12 mouse cellular contexts compared by ENCODE assay signal in the genomic region with DNA sequence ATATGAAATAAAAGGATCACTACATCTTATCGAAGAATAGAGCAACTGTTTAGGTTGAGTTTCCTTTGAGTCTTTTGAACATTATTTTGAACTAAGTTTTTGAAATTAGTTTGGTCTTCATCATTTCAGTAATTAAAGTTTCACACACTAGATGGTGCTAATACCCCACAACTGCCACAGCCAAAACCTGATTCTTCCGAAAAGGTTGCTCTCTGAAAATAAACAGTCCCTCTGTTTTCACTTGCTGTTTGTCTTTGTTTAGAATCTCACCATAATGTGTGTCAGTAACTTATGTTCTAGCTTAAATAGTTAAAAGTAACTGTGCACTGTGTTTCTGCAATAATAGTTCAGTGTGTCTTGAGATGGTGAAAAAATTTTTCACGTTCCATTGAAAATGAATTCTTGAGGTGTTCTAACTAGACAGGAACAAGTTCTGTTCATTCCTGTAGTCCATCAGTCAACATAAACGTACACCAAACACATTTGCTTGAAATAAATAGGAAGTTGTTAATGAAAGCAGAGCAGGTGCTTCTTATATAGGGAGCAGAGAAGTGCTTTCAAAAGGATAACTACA. TPM values are rescaled to one million over a fixed set of nuclear protein-coding genes. Genes with fewer than 3 reads are reported as not detected.
DNase-seq lines count a peak whose midpoint lies in the region; ATAC-seq lines count a peak whose summit lies in the region.
"Had no signal": no experiment of that assay in that cellular context is flagged by ENCODE, and none has a peak within 500 bp of the region (broad histone marks: within the 10 kb centered on the region; RNA-seq: fewer than 3 reads in every experiment).

No protein-coding gene starts in this region.

- no peak overlapping the region for H3K4me3 ChIP-seq in midbrain, embryonic 11.5 days (ENCODE audit: low read depth, low read length)
- H3K4me3 ChIP-seq in midbrain, embryonic 10.5 days, result no peak overlapping the region
- H3K4me3 ChIP-seq: kidney, embryonic 15.5 days; liver, embryonic 15.5 days had no signal

- no peaks in the 10 kb centered on the region for H3K4me1 ChIP-seq in midbrain, embryonic 11.5 days (ENCODE audit: control insufficient read depth, insufficient read depth, low read length)
- H3K4me1 ChIP-seq in midbrain, embryonic 10.5 days, result no peaks in the 10 kb centered on the region
- H3K4me1 ChIP-seq: kidney, embryonic 15.5 days; liver, embryonic 15.5 days had no signal

- 47% methylated on average over 4 of the region's 4 CpGs for WGBS in midbrain, embryonic 11.5 days
- WGBS in midbrain, embryonic 10.5 days, result 52% methylated on average over 4 of the region's 4 CpGs

- intact Hi-C loops in heart, postnatal 10 days (cut with DNase I), result loop anchor here (1.0 to 2.0 kb wide), 2 partner anchors 361 to 489 kb away; no protein-coding TSS in a partner anchor
- intact Hi-C loops in heart, postnatal 36 days (cut with DNase I), result loop anchor here (1.0 to 10.0 kb wide), 3 partner anchors 263 to 491 kb away; no protein-coding TSS in a partner anchor

- H3K36me3 ChIP-seq in midbrain, embryonic 11.5 days (ENCODE audit: control insufficient read depth, insufficient read depth, low read length), result no peaks in the 10 kb centered on the region
- H3K36me3 ChIP-seq in midbrain, embryonic 10.5 days, result no peaks in the 10 kb centered on the region
- H3K36me3 ChIP-seq: liver, embryonic 15.5 days had no signal

- H3K9ac ChIP-seq in midbrain, embryonic 11.5 days (ENCODE audit: low read length), result no peak overlapping the region
- H3K9ac ChIP-seq: kidney, embryonic 15.5 days; liver, embryonic 15.5 days had no signal

- H3K9me3 ChIP-seq in midbrain, embryonic 11.5 days (ENCODE audit: control insufficient read depth, low read length), result no peaks in the 10 kb centered on the region
- H3K9me3 ChIP-seq in midbrain, embryonic 10.5 days (replicated peaks), result no peaks in the 10 kb centered on the region
- H3K9me3 ChIP-seq: kidney, embryonic 15.5 days; liver, embryonic 15.5 days had no signal

- no peaks in the 10 kb centered on the region for H3K27me3 ChIP-seq in midbrain, embryonic 11.5 days (ENCODE audit: control insufficient read depth, insufficient read depth, low read length)
- no peaks in the 10 kb centered on the region for H3K27me3 ChIP-seq in midbrain, embryonic 10.5 days (ENCODE audit: low read depth, poor library complexity, severe bottlenecking)
- H3K27me3 ChIP-seq: kidney, embryonic 15.5 days; liver, embryonic 15.5 days had no signal

- peak; percentile 44; the same call in 1 of the 2 replicates for ATAC-seq in midbrain, embryonic 11.5 days (ENCODE audit: low FRiP score)

- DNase-seq in heart, postnatal 10 days, result peak; percentile 10 to 35
- no peak for DNase-seq in heart, postnatal 36 days
- DNase-seq in midbrain, embryonic 11.5 days (ENCODE audit: low spot score, missing footprints), result peak; percentile 85
- DNase-seq in midbrain, embryonic 10.5 days (ENCODE audit: low spot score), result no peak
- DNase-seq in R1 (ENCODE audit: low read depth, low spot score), result peak; percentile 23
- DNase-seq in retina, postnatal 1 day, result peak; percentile 38
- no peak for DNase-seq in ovary, postnatal 10 days (ENCODE audit: low spot score)
- DNase-seq in cerebellum, adult 9-11 months, result no peak
- DNase-seq: cerebellum, adult 8-10 months; right cerebral cortex, postnatal 4 days had no signal

- no peak overlapping the region for H3K4me2 ChIP-seq in midbrain, embryonic 11.5 days
- H3K4me2 ChIP-seq: kidney, embryonic 15.5 days; liver, embryonic 15.5 days had no signal

- no peak overlapping the region for H3K27ac ChIP-seq in midbrain, embryonic 11.5 days (ENCODE audit: low read depth, low read length)
- H3K27ac ChIP-seq in midbrain, embryonic 10.5 days (replicated peaks), result no peak overlapping the region
- H3K27ac ChIP-seq: kidney, embryonic 15.5 days; liver, embryonic 15.5 days had no signal

RNA-seq across cellular contexts. Expression of gene Cfh, which starts 11.9 kb away (rescaled TPM):
- 10 to 100 TPM; 33.8 to 34.6 TPM for total RNA-seq in heart, postnatal 10 days (2021)
- 100 to 1,000 TPM in 1 of 2 experiments, 10 to 100 TPM in 1; 97.0 to 104 TPM for total RNA-seq in heart, postnatal 36 days (2021)
- 6.1 and 6.6 TPM in 2 replicates for polyA plus RNA-seq in midbrain, embryonic 11.5 days (2014; fragmentation: Nextera tagmentation; extraction: Ambion mirVana)
- 2.8 and 4.2 TPM in 2 replicates for polyA plus RNA-seq in midbrain, embryonic 10.5 days (2016; fragmentation: Nextera tagmentation; extraction: Ambion mirVana)

Comparison
In these comparisons a context has a peak if more than half of its experiments do, and no peak if none do; other contexts are left out.
1. DNase-seq: peak in heart, postnatal 10 days (2 of 2), midbrain, embryonic 11.5 days (single experiment), R1 (single experiment) and retina, postnatal 1 day (single experiment); none in heart, postnatal 36 days (0 of 2), midbrain, embryonic 10.5 days (single experiment), ovary, postnatal 10 days (single experiment) and cerebellum, adult 9-11 months (single experiment).